Mouse (Mus musculus): ENCODE results near the gene Adora2a. TPM values are rescaled to one million over a fixed set of nuclear protein-coding genes. Genes with fewer than 3 reads are reported as not detected.

Gene Adora2a
- total RNA-seq, 2 experiments from 2014 or later, result 5.5 to 51.2 TPM

DNA sequence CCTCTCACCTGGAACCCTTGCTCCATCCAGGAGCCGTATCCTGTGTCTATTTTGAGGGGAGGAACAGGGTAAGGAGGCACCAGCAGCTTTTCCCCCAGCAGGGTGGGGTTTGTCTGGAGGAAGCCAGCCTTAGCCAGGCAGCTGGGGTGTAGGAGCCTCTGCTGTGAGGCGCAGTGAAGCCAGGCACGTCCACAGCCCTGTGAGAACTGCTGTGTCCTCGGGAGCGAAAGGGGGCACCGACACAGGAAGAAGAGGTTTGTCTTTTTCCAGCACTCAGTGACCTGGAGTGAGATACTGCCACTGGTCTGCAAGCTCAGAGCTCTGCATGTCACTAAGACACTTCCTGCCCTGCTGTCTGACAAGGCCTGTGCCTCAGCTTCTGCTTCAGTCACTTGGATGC is 12.3 kb upstream of the Adora2a start:
- intact Hi-C loops (cut with DNase I), result no loop called here
- DNase-seq (ENCODE audit: low spot score in 2 of 2), result peak in 1 of 2 experiments; percentile 28

DNA sequence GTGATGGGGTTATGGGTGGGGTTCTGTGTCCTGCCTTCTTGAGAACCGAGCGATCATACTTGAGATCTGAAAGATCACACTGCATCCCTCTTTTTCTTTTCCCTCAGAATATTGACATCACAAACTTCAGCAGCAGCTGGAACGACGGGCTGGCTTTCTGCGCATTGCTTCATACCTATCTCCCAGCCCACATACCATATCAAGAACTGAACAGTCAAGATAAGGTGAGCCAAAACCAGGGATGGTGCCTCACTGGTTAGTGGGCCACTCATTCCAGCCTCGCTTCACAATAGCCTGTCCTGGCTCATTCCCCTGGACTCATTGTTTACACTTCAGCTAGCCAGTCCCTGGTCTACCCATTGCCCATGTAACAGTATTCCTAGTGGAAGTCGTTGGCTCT is 9.5 kb upstream of the Adora2a start:
- no peak for DNase-seq (ENCODE audit: low spot score in 2 of 2)
- intact Hi-C loops (cut with DNase I), result no loop called here

DNA sequence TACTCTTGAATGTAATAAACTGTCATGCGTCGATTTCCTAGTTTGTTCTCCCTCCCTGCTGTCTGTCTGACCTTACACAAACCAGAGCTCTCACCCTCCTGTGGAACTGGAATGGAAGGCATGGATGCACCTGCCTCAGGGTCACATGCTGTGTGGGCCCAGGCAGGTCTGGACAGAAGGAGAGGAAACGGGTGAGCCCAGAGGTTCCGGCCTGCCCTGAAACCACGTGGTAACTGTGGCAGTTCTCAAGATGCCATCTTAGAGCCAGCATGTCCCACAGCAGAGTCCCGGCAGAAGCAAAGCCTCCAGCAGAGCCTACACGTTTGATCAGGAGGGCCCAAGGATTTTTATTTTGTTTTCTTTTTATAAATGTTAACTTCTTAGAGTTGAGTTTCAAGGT is 4.3 kb upstream of the Adora2a start:
- DNase-seq (ENCODE audit: low spot score in 2 of 2), result no peak

DNA sequence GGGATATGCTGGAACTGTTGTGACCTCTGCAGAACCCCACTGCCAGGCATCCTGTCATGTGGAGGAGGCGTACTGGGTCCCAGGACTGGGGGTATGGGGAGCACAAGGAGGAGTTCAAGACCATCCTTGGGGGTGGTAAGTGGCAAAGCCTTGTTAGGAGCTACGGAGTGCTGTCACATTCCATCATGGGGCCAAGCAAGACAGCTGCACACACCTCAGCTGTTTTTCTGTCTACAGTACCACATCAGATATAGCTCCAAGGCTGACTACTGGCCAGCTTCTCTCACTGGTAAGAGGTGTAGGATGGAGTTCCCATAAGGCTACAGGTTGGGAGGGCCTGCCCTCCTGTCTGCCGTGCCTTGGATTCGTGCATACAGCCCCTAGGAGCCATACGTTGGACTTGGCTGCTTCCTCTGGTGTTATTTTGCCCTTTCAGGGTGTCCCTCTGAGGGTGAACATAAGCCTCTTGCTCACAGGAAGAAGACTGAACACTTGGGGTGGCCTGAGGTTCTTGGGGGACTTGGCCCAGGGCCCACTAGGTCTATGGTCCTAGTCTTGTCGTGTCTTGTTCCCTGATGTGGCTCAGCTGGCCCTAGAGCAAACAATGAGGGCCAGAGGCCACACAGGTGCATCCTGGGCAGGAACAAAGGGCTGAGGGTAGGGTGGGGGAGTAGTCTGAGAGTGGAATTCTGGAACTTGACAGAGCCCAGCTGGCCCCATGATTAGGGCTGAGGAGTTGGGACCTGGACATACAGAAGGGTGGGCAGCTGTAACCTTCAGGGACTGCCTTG is 2.3 kb upstream of the Adora2a start:
- DNase-seq (ENCODE audit: low spot score in 2 of 2), result no peak
- intact Hi-C loops (cut with DNase I), result no loop called here

More for the DNA sequence above, 4.3 kb upstream of the Adora2a start:
- intact Hi-C loops (cut with DNase I), result no loop called here

DNA sequence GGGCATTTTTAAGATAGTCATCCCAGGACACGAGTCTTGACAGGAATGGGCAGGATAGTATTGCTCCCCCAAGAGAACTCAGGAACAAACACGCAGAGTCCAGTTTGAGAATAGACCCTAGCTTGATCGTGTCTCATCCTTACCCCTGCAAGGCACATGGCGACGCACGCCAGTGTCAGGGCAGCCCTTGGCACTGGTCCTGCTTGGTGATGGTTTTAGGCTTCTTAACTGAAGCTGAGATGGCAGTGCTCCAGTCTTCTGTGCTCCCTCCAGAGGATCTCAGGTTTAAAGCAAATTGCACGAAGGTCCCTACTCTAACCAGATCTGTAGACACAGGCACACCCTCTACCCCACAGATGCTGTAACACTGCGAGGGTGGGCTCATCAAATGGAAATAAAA is 921 bp upstream of the Adora2a start:
- peak in 1 of 2 experiments; percentile 14 for DNase-seq (ENCODE audit: low spot score in 2 of 2)
- intact Hi-C loops (cut with DNase I), result loop anchor here (2.0 kb wide), 2 partner anchors 121 to 171 kb away; no protein-coding TSS in a partner anchor

DNA sequence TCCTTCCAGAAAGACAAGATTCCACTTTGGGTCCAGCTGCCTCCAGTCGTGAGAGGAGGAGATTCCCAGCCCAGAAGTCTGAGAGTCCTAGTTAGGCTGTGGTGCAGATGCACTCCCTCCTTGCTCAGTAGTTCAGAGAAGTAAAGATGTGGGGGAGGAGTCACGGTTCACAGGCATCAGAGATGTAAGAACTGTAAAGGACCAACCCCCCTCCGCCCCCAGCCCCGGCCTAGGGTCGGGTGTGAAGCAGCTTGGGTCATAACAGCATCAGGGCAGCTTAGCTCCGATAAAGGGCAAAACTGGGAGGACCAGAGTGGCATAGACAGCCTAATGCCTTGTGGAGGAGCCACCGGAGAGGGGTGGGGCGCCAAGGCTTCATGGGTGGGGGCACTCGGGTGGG is 205 bp upstream of the Adora2a start:
- intact Hi-C loops (cut with DNase I), result loop anchor here (2.0 kb wide), 2 partner anchors 120 to 170 kb away; no protein-coding TSS in a partner anchor
- DNase-seq (ENCODE audit: low spot score in 2 of 2), result peak in 1 of 2 experiments; percentile 15

DNA sequence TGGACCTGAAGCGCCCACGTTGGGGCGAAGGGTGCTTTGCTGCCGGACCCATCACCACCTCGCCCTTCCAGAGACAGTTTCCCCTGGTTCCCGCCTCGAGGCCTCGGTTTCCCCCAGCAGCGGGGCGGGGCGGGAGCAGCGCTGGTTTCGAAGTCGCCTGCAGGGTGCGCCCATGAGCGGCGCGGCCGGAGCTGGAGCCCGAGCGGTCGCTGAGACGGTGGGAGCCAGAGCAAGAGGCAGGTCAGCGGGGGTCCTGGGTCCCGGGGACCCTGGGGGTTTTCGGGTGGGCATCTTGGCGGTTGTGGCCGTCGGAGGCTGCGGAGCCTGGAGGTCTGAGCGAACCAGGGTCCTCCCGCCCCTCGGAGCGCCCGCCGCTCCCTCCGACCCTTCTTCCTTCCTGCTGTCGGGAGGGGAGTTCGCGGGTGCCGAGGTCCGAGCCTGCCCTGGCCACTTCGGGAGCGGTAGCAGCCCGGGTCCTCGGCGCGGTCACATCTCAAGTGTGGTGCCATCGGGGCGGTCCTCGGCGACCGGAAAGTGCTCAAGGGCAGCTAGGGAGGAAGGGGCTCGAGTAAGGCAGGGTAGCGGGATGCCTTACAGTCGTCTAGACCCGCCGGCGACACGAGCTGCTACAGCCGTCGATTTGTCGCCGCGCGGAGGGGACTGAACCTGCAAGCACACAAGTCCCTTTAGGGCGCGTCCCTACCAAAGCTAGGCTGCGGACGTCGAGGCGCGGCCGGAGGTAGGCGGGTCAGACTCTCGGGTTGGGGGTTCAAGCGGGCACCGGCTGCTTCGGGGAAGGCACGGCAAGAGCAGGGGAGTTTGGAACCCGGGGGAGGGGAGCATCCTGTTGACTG is 458 bp downstream of the Adora2a start:
- peak in 1 of 2 experiments; percentile 28 for DNase-seq (ENCODE audit: low spot score in 2 of 2)
- intact Hi-C loops (cut with DNase I), result loop anchor here (2.0 kb wide), 2 partner anchors 120 to 170 kb away; no protein-coding TSS in a partner anchor

DNA sequence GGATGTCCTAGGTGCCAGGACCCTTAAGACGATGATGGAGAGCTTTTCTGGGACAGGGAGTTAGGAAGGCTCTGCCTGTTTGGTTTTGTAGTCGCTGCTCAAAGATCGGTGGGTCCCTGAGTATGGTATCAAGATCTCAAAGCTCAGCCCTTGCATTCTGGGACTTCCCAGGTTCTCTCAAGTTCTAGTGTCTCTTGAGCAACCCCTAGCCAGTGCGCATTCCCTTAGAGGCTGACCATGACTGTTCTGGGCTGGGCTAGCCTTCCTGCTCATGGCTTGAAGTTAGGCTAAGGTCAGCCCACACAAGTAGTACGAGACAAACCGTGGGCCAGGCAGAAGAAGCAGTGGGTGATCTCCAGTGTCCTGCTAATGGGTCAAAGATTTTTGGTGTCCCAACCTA is 1.5 kb downstream of the Adora2a start:
- intact Hi-C loops (cut with DNase I), result no loop called here
- no peak for DNase-seq (ENCODE audit: low spot score in 2 of 2)

DNA sequence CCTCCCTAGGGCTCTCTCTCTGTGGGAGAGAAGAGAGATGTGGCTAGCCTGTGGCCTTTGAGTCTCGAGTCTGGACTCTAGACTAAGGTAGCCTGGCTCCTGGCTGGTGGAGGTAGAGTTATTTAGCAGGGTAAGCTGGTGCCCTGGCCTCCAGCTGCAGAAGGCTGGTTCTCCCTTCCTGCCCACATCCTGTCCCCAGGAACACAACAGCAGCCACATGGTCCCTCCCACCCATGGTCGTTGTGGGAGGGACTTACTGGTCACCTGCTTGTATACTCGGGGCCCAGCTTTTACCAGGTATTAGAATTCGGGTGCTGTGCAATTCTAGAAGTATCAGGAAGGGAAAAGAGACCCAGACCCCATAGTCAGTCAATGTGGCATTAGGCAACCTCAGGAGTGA is 3.6 kb downstream of the Adora2a start:
- DNase-seq (ENCODE audit: low spot score in 2 of 2), result no peak
- intact Hi-C loops (cut with DNase I), result no loop called here

DNA sequence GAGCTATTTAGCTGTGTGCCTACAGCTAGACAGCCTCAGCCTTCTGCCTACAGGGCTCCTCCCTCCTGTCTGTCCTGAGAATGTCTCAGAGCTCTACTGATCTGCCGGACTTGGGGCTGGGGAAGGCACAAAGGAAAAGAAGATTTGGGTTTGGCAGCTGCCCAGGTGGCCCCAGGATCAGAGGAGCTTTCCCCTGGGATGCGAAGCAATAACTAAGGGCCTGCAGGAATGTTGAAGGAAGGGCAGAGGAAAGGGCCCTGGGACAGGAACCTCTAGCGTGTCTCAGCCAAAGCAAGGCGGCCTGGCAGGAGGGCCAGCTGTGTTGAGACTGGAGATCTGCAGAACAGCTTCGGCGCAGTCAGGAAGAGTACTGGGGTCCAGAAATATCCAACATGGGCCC is 6.3 kb downstream of the Adora2a start:
- DNase-seq (ENCODE audit: low spot score in 2 of 2), result no peak
- intact Hi-C loops (cut with DNase I), result no loop called here

DNA sequence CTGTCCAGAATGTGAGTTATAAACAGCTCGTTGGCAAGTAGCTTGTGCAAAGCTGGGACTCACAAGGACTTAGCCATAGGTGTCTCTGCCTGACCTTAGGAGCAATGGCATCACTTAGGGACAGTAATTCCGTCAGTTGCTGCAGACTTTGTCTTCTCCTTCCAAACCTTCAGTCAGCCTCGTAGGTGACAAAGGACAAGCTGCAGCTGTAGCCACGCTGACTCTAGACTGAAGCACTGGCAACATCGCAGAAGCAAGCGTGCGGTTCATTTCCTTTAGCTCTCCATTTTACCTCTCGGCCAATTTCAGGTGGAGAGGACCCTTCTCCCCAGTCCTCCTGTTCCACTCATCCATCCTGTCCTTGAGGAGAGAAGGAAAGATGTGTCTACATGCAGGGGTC is 7.3 kb downstream of the Adora2a start:
- intact Hi-C loops (cut with DNase I), result no loop called here

DNA sequence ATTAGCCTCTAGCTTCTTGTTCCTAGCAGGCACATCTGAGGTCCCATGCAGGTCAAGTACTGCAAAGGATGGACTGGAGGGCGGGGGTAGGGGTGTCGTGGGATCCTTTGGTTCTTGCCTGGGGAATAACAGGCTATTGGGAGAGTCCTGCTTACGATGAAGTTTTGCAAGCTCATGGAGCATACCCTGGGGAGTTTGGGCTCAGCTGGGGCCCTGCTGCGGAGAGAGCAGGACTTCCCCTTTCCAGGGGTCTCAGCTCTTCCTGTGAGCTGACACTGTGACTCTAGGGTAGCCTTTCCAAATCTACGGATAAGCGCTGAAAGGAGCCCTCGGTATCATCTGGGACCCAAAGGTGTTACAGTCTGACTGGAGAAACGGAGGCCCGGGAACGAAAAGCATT is 7.7 kb downstream of the Adora2a start:
- DNase-seq (ENCODE audit: low spot score in 2 of 2), result no peak
- intact Hi-C loops (cut with DNase I), result no loop called here

More for the DNA sequence above, 7.3 kb downstream of the Adora2a start:
- DNase-seq (ENCODE audit: low spot score in 2 of 2), result no peak

DNA sequence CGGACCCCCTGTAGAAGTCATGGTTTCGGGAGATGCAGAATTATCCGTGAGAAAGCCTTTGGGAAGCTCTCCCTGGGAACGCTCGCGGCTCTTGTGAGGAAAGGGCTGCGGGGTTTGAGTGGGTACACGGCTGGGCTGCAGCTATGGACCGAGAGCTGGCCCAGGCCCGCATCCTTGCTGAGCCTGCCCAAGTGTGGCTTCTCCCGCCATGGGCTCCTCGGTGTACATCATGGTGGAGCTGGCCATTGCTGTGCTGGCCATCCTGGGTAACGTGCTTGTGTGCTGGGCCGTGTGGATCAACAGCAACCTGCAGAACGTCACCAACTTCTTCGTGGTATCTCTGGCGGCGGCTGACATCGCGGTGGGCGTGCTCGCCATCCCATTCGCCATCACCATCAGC is 9.1 kb downstream of the Adora2a start:
- intact Hi-C loops (cut with DNase I), result no loop called here
- DNase-seq (ENCODE audit: low spot score in 2 of 2), result no peak

DNA sequence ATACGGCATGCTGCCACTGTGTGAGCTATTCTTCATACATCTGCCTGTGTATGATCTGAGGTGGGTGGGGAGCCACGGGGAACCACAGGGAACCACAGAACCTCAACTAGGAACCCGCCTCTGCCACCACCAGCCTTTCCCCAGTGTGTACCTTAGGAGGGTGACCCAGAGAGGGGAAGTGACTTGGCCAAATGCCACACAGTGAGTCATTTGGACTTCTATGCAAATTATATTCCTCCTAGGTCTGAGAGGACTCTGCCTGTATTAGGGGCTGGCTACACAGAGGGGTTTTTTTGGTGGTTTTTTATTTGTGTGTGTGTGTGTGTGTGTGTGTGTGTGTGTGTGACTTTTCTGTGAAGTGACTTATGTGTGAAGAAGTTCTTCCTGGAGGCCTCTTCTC is 9.9 kb downstream of the Adora2a start:
- DNase-seq (ENCODE audit: low spot score in 2 of 2), result no peak
- intact Hi-C loops (cut with DNase I), result no loop called here

DNA sequence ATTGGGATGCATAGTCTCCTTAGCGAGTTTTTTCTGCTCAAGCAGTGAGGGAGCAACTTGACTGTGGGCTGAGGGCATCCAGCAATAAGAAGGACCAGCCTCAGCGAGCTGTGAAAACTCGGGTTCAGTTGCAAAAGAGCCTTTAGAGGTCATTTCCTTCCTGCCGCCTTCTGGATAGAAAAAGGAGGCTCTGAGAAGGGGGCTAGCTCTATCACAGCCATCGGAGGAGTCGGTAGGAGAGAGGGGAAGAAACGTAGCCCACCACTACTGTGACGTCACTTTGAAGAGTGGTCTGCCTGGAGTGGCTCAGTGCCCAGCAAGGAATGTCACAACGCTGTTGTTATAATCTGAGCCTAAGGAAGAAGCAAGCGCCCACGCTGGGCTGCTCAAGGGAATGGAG is 10.4 kb downstream of the Adora2a start:
- DNase-seq (ENCODE audit: low spot score in 2 of 2), result no peak
- intact Hi-C loops (cut with DNase I), result no loop called here

DNA sequence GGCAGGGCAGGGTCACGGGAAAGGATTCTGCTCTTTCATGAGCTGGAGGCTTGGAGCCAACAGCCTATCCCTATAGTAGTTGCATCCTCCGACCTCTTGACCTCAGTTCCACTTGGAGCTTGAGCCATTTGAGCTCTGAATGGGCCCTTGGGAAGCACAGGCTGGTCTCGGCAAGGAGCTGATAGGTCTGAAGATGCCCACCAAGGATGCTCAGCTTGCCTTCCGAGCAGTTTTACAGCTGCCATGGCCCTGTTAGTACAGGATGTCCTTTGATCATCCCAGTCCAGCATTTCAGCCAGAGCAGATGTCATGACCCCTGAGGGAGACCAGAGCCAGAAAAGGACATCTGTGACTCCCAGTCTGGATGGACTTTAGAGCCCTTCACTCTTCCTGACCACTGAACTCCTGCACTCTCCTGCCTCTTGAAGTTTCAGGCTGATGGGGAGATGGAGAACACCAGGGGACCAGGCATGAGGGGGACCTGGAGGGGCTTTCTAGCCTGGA is 11.6 kb downstream of the Adora2a start:
- intact Hi-C loops (cut with DNase I), result no loop called here
- DNase-seq (ENCODE audit: low spot score in 2 of 2), result no peak

DNA sequence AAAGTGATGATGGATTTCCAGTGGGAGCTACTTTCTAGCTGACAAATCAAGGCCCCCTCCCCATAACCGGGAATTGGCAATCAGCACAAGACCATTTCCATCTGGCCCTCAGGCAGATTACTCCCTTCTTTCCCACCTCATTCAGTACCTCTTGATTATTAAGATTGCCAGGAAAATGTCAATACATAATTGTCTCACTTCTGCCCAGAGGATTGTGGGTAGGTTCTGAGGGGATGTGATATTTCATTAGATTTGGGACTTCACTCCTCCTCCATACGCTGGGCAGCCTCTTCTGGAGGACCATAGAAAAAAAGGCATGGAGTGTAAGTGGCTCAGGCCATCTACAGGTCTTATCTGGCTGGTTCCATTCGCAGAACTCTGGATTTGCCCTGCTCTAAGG is 15.6 kb downstream of the Adora2a start:
- intact Hi-C loops (cut with DNase I), result no loop called here
- no peak for DNase-seq (ENCODE audit: low spot score in 2 of 2)

DNA sequence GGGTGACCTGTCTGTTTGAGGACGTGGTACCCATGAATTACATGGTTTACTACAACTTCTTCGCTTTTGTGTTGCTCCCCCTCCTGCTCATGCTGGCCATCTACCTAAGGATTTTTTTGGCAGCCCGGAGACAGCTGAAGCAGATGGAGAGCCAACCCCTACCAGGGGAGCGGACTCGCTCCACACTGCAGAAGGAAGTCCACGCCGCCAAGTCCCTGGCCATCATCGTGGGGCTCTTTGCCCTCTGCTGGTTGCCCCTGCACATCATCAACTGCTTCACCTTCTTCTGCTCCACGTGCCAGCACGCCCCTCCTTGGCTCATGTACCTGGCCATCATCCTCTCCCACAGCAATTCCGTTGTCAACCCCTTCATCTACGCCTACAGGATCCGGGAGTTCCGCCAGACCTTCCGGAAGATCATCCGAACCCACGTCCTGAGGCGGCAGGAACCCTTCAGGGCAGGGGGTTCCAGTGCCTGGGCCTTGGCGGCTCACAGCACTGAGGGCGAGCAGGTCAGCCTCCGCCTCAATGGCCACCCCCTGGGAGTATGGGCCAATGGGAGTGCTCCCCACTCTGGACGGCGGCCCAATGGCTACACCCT is 16.6 kb downstream of the Adora2a start:
- no peak for DNase-seq (ENCODE audit: low spot score in 2 of 2)
- intact Hi-C loops (cut with DNase I), result no loop called here

DNA sequence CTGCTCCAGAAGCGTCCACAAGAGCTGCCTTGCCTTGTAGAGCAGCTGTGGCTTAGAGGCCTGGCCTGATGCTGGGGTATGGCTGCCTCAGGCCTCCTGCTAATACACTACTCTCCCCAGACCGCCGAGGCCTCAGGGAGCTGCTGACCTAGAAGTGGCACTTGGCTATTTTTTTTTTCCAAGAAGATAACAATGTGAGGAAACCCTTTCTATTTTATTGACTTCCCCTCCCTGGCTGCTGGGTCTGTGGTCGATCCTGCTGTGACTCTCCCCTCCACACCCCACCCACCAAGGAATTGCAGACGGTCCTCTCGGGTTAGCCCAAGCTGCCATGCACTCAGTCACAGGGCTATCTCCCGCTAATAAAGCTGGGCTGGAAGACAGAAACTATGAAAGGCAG is 17.5 kb downstream of the Adora2a start:
- intact Hi-C loops (cut with DNase I), result no loop called here
- DNase-seq (ENCODE audit: low spot score in 2 of 2), result no peak

DNA sequence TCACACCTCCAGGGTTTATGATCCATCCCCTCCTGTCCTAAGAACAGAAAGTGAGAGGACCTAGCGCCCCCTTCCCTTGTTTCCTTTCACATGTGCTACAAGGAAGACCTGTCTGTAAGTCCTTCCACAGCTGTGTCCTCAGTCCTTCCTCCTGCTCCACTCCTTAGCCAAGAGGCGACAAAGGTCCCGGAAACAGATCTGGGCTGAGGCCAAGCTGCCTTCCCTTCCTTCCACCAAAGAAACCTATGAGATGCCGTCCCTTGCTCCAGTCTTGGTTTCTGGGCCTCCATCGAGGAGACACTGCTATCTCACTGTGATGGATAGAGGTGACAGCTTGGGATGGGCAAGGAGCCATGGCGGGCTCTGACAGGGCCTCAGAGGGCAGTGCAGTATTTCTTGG is 18.4 kb downstream of the Adora2a start:
- no peak for DNase-seq (ENCODE audit: low spot score in 2 of 2)
- intact Hi-C loops (cut with DNase I), result no loop called here

All from left cerebral cortex, postnatal 25 days (tissue).